In the genomic region with DNA sequence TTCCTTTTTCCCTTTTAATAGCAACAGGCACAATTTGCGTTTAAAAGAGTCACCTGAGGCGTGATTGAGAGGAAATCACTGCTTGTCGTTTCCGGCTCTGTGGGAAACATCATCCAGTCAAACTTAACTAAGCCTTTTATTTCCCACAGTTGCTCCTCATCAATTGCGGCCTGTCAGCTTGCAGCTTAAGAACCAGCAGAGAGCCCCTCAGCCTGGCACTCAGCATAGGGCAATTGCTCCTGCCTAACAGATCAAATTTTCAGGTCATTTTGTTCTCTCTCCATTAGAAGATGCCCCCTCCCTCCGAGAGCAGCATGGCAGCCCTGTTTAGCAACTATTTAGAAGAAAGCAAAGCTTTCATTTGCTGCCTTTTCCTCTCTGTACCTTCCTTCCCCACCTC, we compare ENCODE assay signal across 28 mouse cellular contexts.
DNase-seq lines count a peak whose midpoint lies in the region; ATAC-seq lines count a peak whose summit lies in the region.
"Had no signal": no experiment of that assay in that cellular context is flagged by ENCODE, and none has a peak within 500 bp of the region (broad histone marks: within the 10 kb centered on the region; RNA-seq: fewer than 3 reads in every experiment).

No protein-coding gene starts in this region.

- DNase-seq in limb, embryonic 11.5 days (ENCODE audit: low spot score), result peak; percentile 21
- DNase-seq in limb, embryonic 10.5 days (ENCODE audit: low spot score), result no peak
- peak; percentile 21 for DNase-seq in embryo, embryonic 10.5 days (ENCODE audit: low spot score)
- peak; percentile 54 for DNase-seq in forebrain, embryonic 14.5 days (ENCODE audit: low spot score)
- DNase-seq in hindlimb bud, embryonic 11.5 days (ENCODE audit: extremely low spot score, low read depth, low spot score), result peak; percentile 5
- no peak for DNase-seq in left cerebral cortex, adult 8-10 months (ENCODE audit: low spot score in 2 of 2)
- no peak for DNase-seq in testis, postnatal 14 days (ENCODE audit: low spot score)
- no peak for DNase-seq in spleen, adult 18-20 months
- DNase-seq: adrenal gland, adult 2 months; cerebellum, adult 11 months; cerebellum, adult 9-10 months; cerebellum, postnatal 36 days; gastrocnemius, postnatal 14 days; heart, postnatal 36 days; kidney, adult 11 months; kidney, postnatal 4 days; left cerebral cortex, postnatal 4 days; liver; lung, adult 2 months; right cerebral cortex, adult 18-20 months had no signal

- no peaks in the 10 kb centered on the region for H3K9me3 ChIP-seq in limb, embryonic 11.5 days (ENCODE audit: control insufficient read depth, low read length)
- H3K9me3 ChIP-seq in limb, embryonic 10.5 days (replicated peaks), result no peaks in the 10 kb centered on the region
- H3K9me3 ChIP-seq in forebrain, embryonic 14.5 days (replicated peaks; ENCODE audit: control insufficient read depth, low read length), result no peaks in the 10 kb centered on the region
- H3K9me3 ChIP-seq: heart, embryonic 15.5 days; hindbrain, embryonic 13.5 days had no signal

- H3K9ac ChIP-seq in limb, embryonic 11.5 days (ENCODE audit: low read length), result no peak overlapping the region
- H3K9ac ChIP-seq in forebrain, embryonic 14.5 days (ENCODE audit: low read length), result no peak overlapping the region
- H3K9ac ChIP-seq: heart, embryonic 15.5 days; hindbrain, embryonic 13.5 days; liver, embryonic 14.5 days had no signal

- no peak overlapping the region for H3K4me3 ChIP-seq in limb, embryonic 11.5 days (ENCODE audit: low read depth, low read length)
- no peak overlapping the region for H3K4me3 ChIP-seq in limb, embryonic 10.5 days
- no peak overlapping the region for H3K4me3 ChIP-seq in forebrain, embryonic 14.5 days (ENCODE audit: low read depth, low read length)
- H3K4me3 ChIP-seq: heart, embryonic 15.5 days; hindbrain, embryonic 13.5 days had no signal

- no peak for ATAC-seq in limb, embryonic 11.5 days (ENCODE audit: insufficient number of reproducible peaks, low FRiP score, low TSS enrichment, low read depth)
- ATAC-seq in forebrain, embryonic 14.5 days, result no peak; the same call in 1 of the 2 replicates
- ATAC-seq: CD4-positive, CD25-positive, alpha-beta regulatory T cell, adult 4 months; inflammation-experienced regulatory T-cells, adult 6 months; midbrain, embryonic 16.5 days had no signal

- no peak overlapping the region for H3K4me2 ChIP-seq in limb, embryonic 11.5 days (ENCODE audit: low read depth, severe bottlenecking)
- no peak overlapping the region for H3K4me2 ChIP-seq in forebrain, embryonic 14.5 days (ENCODE audit: low read length)
- H3K4me2 ChIP-seq: heart, embryonic 15.5 days; hindbrain, embryonic 13.5 days; midbrain, embryonic 11.5 days had no signal

- 0 out of 2 replicates have a peak, but pooled peaks cover 2% of the 10 kb centered on the region for H3K4me1 ChIP-seq in limb, embryonic 11.5 days (ENCODE audit: control insufficient read depth, insufficient read depth, low read length)
- H3K4me1 ChIP-seq in limb, embryonic 10.5 days, result peaks cover 9% of the 10 kb centered on the region
- H3K4me1 ChIP-seq in forebrain, embryonic 14.5 days (ENCODE audit: control insufficient read depth, insufficient read depth, low read length), result no peaks in the 10 kb centered on the region
- H3K4me1 ChIP-seq: heart, embryonic 15.5 days had no signal

- no peaks in the 10 kb centered on the region for H3K27me3 ChIP-seq in limb, embryonic 11.5 days (ENCODE audit: control insufficient read depth, insufficient read depth, low read length)
- H3K27me3 ChIP-seq in limb, embryonic 10.5 days (ENCODE audit: low read depth, poor library complexity, severe bottlenecking), result no peaks in the 10 kb centered on the region
- no peaks in the 10 kb centered on the region for H3K27me3 ChIP-seq in forebrain, embryonic 14.5 days (replicated peaks; ENCODE audit: control insufficient read depth, insufficient read depth, low read length)
- H3K27me3 ChIP-seq: heart, embryonic 15.5 days; hindbrain, embryonic 13.5 days had no signal

- no peak overlapping the region for H3K27ac ChIP-seq in limb, embryonic 11.5 days (replicated peaks; ENCODE audit: low read depth, low read length)
- no peak overlapping the region for H3K27ac ChIP-seq in limb, embryonic 10.5 days
- H3K27ac ChIP-seq in forebrain, embryonic 14.5 days (ENCODE audit: low read depth, low read length), result no peak overlapping the region
- H3K27ac ChIP-seq: heart, embryonic 15.5 days; hindbrain, embryonic 13.5 days; liver, embryonic 14.5 days; stomach, postnatal 0 days had no signal

- WGBS in limb, embryonic 11.5 days, result 12% methylated on average over 6 of the region's 6 CpGs
- 14% methylated on average over 6 of the region's 6 CpGs for WGBS in limb, embryonic 10.5 days
- 13% methylated on average over 6 of the region's 6 CpGs for WGBS in forebrain, embryonic 14.5 days

- H3K36me3 ChIP-seq in limb, embryonic 11.5 days (ENCODE audit: control insufficient read depth, insufficient read depth, low read length), result no peaks in the 10 kb centered on the region
- no peaks in the 10 kb centered on the region for H3K36me3 ChIP-seq in limb, embryonic 10.5 days
- no peaks in the 10 kb centered on the region for H3K36me3 ChIP-seq in forebrain, embryonic 14.5 days (ENCODE audit: control insufficient read depth, insufficient read depth, low read length)
- H3K36me3 ChIP-seq: heart, embryonic 15.5 days; hindbrain, embryonic 13.5 days had no signal

Comparison
In these comparisons a context has a peak if more than half of its experiments do, and no peak if none do; other contexts are left out.
1. DNase-seq: peak in limb, embryonic 11.5 days (single experiment), embryo, embryonic 10.5 days (single experiment), forebrain, embryonic 14.5 days (single experiment) and hindlimb bud, embryonic 11.5 days (single experiment); none in limb, embryonic 10.5 days (single experiment), left cerebral cortex, adult 8-10 months (0 of 2), testis, postnatal 14 days (single experiment) and spleen, adult 18-20 months (0 of 2).